Mouse (Mus musculus): Measurements from ENCODE around the gene Lrrc42.

DNA sequence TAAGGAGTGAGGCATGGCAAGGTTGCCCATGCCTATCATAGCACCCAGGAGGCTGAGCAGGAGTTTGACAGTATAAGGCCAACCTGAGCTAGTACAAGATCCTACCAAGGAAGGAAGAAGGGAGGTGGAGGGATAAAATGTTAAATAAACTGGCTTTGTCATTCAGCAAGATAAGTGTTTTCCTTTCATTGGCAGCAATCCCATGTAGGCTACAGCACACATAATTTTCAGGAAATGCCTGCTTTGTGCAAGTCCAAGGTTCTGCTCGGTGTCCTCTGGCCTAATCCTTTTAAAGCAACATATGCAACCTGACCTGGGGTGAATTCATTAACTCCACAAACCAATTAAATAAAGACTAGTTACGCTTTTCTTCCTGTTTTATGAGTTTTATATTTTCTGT is 8.0 kb downstream of the Lrrc42 start:
- TF ChIP-seq CTCF (IDR thresholded peaks at IDR 0.05; ENCODE audit: insufficient read depth, low read depth, low read length), result no peak
- TF ChIP-seq POLR2A (IDR thresholded peaks at IDR 0.05; ENCODE audit: insufficient read depth, low read depth, low read length), result no peak
